Comparison of ENCODE assay signal across 13 mouse cellular contexts in the genomic region with DNA sequence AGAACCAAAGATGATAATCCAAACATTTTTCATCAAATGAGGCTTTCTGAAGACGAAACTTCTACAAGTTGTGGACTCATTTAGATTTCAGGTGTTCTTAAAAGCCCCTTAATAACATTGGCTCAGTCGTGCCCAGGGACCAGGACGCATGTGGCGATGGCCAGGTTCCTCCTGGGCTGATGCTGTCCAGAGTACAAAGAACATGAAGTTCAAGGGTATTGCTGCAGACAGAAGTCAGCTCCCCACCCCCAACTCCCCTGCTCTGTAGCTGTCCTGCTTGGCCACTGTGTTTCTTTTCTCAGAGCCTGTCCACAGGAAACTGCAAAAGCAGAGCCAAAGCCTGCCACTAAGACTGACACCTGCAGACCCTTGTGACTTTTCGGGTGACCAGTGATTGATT.
"Had no signal": no experiment of that assay in that cellular context is flagged by ENCODE, and none has a peak within 500 bp of the region (broad histone marks: within the 10 kb centered on the region; RNA-seq: fewer than 3 reads in every experiment).

No protein-coding gene starts in this region.

- DNase-seq: kidney, postnatal 10 days; kidney, postnatal 36 days; layer of hippocampus, postnatal 36 days; lung, adult 18-20 months; lung, postnatal 10 days; lung, postnatal 4 days; midbrain, embryonic 14.5 days; right cerebral cortex, adult 18-20 months; right cerebral cortex, postnatal 14 days; right cerebral cortex, postnatal 4 days; thymus, adult 2 months; thymus, postnatal 14 days; thymus, postnatal 4 days had no signal
